Mouse (Mus musculus): ENCODE measurements around the gene Dctn2. TPM values are rescaled to one million over a fixed set of nuclear protein-coding genes. Genes with fewer than 3 reads are reported as not detected.

Gene Dctn2
- 100 to 1,000 TPM; 149 to 168 TPM for total RNA-seq (2021)
- 205 and 234 TPM in 2 replicates for polyA plus RNA-seq (2012; rRNA removed)
- long read RNA-seq, transcript Dctn2-201 (14 exons, 1,784 nt) = major isoform, 96 of 204 reads
- long read RNA-seq, partial matches to known transcripts = 6 of 204 reads
- long read RNA-seq, other reads (novel, unspliced or antisense) = 102 of 204 reads

DNA sequence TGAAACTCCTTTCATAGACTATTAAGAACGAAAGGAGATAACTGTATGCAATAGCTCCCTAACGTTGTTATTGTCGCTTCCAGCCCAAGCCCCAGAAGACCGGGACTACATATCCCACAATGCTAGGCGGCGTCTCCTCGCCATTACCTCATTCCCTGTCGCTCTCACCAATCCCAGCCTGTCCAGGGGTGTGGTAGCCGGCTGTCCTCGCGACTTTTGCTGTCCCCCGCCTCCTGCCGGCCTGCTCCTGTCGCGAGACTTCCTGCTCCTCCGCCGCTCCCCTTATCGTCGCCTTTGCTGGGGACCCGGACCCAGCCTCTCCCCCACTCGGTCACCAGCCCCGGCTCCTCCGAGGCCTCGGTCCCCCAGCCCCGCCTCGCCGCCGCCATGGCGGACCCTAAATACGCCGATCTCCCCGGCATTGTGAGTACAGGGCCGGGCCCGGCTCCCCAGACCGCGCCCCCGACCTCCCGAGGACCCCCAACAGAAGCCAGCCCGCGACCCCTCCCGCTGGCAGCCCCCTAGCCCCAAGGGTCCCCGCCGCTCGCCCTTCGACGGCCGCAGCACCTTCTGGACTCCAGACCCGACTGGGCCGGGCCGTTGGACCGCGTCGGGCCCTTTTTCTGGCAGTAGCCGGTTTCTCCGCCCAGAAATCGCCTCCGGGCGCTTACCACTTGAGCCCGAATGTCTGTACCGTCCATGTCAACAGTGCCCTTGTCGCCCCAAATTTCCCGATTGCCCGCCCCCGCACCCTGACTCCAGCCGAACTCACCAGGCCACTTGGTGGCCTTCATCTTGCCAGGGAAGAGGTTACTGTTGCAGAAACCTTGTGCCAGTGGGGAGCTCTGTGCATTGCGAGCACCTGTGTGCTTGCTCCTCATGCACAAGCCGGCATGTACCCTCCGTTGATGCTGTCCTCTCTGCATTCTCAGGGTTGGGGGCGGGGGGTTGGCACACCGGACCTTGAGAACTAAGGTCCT is at the start of gene Dctn2:
Dctn2 (plus strand) TSS at position 257 of the 980 bp plus-strand sequence.
- DNase-seq = peak; percentile 97

DNA sequence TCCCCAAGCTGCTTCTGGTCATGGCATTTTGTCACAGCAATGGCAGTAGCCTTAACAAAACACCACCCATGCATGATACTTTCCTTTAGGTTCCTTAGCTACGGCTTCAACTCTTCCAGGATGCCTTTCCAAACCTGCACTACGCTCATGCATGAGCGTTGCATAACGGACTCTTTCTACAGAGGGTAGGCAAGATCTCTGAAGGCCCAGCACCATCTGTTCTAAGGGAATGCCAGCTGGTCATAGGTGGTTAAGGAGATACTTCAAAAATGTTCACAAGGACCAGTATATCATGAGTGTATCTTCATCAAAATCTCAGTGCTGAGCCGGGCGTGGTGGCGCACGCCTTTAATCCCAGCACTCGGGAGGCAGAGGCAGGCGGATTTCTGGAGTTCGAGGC is 49.7 kb upstream of the Dctn2 start:
- DNase-seq = no peak

DNA sequence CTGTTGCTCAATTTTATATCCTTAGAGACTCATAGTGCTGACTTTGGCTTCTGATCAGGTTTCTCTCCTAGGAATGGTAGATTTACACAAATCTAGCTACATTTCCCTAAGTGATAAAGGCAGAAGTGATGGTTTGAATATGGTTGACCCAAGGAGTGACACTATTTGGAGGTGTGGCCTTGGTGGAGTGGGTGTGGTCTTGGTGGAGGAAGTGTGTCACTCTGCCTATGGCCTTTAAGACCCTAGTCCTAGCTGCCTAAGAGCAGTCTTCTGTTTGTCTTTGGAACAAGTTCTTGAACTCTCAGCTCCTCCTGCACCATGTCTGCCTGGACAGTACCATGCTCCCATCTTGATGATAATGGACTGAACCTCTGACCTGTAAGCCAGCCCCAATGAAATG is 49.0 kb upstream of the Dctn2 start:
- no peak for DNase-seq

DNA sequence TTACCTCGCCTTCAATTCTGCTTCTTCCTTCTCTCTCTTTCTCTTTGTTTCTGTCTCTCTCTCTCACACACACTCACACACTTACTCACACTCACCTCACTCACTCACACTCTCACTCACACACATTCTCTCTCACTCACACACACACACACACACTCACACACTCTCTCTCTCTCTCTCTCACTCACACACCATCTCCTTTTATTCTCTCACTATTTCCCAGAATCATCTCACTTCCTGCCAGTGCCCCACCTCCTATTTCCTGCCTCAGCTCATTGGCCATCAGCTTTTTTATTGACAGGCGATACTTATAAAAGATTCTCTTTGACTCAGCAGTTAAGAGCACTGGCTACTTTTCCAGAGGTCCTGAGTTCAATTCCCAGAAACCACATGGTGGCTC is 47.8 kb upstream of the Dctn2 start:
- DNase-seq = no peak

GRCm38 (mm10) chr10:127225213-127225612 is 41.0 kb upstream of the Dctn2 start:
- no peak for DNase-seq

- no peak for DNase-seq
Measured at GRCm38 (mm10) chr10:127225732-127226131, 40.4 kb upstream of the Dctn2 start.

DNA sequence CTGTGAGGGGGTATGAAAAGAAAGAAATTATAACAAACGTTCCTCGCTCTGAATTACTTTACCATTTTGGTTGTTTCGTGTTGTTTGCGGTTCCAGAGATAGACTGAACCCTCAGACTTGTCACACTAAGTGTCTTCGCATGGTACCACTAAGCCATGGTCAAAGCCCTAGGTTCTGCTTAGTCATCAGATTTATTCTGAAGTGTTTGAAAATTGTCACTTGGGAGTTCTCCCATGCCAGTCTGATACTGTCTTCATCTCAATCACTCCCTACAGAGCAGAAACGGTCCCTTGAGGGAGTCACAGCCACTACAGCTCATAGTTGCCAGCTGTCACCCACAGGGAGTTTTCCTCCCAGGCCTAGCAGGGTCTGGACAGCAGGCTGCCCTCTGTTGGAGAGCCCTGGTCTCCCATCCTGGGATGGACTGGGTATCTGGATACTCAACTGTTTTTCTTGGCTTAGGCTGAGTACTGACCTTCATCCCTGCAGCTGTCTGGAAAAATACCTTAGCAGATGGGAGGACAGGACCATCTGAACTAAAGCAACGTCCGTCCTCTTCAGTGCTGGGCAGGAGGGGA is 39.8 kb upstream of the Dctn2 start:
- DNase-seq = peak; percentile 63

DNA sequence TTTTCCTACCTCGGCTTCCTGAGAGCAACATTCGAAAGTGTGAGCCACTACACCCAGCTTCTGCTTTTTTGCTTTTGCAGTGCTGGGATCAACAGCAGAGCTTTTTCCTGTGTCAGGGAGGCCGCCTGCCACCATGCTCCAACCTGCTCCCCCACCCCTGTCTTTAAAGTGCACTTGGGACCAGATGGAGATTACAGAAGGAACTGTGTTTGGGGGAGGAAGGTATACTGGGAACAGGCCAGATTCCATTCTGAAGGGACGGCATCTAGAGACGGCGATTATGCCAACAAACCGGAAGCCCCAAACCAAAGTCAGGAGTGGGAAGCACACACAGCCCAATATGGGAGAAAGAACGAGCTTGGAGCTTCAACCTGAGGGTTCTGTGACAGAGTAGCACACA is 39.0 kb upstream of the Dctn2 start:
- no peak for DNase-seq

DNA sequence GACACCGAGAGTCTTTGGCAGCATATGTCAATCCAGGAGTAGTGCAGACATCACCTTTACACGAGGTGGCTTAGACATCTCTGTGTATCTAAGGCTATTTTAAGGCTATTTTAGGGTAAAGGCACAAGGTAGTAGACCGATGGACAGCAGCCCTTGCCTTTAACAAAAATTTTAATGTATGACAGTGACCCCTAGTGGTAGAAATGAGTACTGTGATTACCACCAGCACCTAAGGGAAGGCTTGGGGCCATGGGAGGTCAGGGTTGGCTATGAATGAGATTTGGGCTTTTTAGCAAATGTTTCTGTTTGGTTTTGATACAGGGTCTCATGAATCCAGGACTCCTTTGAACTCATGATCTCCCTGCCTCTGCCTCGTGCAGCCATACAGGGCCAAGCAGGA is 37.3 kb upstream of the Dctn2 start:
- DNase-seq = peak; percentile 28

DNA sequence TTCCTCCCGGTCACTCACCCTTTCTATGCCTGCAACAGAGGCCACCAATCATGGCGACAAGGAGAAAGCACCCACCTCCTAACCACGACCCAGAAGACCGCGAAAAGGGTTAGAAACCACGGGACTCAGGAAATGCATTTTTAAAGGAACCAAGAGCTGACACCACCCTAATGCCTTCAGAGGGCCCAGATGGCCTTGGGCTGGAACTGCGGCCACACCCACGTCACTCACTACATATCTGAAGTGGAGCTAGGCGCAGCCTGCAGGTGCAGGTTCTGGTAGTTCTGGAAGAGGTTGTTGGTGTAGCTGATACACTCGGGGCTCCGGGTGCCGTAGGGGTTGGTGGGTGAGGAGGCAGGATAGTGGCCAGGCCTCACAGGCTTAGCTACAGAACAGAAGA is 35.5 kb upstream of the Dctn2 start:
- no peak for DNase-seq

DNA sequence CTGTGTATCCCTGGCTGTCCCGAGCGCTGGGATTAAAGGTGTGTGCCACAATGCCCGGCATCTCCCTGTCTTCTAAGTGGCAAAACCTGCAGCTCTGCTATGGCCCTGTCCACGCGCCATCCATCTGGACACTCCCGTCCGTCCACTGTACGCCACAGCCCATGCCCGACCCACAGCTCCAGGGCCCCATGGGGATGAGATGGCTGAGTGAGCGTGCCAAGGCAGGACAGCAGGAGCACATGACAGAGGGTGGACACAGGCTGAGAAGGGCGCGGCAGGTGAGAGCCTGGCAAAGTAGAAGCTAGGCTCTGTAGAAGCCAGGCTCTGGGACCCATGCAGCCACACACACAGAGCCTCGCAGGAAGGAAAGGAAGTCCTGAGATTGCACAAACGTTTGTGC is 34.4 kb upstream of the Dctn2 start:
- DNase-seq = no peak

- no peak for DNase-seq
Measured at GRCm38 (mm10) chr10:127233141-127233540, 33.0 kb upstream of the Dctn2 start.

GRCm38 (mm10) chr10:127236541-127236940 is 29.6 kb upstream of the Dctn2 start:
- DNase-seq = no peak

DNA sequence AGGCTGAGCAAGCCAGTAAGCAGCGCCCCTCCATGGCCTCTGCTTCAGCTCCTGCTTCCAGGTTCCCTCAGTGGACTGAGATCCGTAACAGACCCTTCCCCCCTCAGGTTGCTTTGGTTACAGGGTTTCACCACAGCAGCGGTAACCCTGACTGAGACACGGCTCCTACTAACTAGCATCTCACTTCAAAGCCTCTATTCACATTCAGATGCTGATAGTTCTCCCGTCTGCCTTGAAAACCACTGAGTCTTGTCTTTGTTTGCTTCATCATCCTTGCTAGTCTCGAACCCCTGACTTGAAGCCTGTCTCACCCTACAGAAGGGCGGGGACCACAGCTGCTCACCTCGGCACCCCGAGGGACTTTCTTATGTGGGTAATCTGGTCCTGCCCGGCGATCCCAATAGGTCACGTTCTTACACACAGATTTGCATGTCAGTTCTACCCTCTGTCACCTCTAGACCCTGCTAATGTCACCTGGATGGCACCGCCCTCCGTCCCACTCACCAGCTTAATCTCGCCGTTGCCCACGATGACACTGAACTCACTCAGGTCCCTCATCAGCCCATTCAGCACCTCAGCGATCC is 27.8 kb upstream of the Dctn2 start:
- DNase-seq = no peak

DNA sequence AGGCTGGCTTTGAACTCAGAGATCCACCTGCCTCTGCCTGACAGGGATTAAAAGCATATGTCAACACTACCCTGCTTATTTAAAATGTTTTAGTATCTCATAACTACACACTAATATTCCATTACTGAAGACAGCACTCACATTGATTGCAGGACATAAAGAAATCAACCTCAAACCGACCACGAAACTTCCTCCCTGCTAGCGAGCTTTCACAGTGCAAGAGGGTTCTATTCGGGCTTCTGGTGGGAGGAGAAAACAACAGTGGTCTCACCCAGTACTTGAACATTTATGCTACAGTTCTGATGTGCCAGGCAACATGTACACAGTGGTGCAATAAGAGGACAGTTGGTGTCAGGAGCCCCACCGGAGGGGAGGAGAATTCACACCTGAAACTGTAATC is 15.4 kb upstream of the Dctn2 start:
- no peak for DNase-seq

DNA sequence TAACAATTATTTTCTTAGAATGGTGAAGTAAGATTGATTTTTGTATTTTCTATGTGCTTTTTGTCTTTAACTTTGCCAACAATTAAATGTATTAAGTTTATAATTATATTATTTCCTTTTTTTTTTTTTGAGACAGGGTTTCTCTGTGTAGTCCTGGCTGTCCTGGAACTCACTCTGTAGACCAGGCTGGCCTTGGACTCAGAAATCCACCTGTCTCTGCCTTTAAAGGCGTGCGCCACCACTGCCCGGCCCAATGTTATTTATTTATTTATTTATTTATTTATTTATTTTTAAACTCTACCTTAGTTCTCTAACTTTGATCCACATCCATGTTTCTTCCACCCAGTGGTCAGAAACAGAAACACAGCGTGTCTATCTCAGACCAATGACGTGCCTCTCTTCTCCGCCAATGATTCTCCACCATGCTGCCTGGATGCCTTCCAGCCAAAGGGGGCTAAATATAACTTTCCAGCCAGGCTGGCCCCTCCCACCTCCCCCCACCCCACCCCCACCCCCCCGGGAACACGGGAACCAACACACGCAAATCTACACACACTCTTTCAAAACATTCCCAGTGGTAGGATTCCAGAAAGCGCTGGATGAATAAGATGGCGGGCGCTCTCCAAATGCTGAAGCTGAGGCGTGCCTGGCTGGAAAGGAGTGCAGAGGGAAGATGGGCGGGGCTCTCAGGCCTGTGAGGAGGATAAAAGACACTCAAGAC is 10.4 kb upstream of the Dctn2 start:
- DNase-seq = peak; percentile 67

DNA sequence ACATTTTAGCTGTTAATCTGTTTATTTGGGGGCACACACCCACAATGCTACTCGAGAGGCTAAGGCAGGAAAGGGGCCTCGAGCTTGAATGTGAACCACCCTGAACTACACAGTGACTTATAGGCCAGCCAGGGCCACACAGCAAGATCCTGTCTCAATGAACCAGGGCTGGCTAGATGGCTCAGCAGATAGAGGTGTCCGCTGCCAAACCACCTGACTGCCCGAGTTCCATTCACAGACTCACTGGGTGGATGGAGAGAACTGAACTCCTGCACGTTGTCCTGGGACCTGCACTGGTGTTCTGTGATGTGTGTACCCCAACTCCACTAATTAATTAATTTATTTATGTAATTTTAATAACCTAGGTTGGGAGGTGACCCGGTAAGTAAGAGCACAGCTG is 8.4 kb upstream of the Dctn2 start:
- DNase-seq = no peak

DNA sequence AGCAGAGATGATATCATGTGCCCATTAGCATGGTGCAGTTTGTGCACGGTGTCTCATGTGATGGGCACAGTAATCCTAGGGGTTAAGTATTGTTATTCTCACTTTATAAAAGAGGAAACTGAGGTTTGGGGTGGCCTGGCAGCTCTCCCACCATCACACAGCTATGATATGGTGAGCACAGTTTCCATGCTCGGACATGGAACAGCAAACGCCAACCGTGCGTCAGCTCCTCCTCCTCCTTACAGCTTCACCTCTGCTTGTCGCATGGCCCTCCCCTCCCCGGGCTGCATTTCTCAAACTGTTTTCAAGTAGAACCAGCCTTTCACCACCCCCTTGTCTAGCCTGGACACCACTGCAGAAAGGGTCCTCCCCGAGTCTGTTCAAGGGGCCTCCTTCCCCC is 7.7 kb upstream of the Dctn2 start:
- no peak for DNase-seq

DNA sequence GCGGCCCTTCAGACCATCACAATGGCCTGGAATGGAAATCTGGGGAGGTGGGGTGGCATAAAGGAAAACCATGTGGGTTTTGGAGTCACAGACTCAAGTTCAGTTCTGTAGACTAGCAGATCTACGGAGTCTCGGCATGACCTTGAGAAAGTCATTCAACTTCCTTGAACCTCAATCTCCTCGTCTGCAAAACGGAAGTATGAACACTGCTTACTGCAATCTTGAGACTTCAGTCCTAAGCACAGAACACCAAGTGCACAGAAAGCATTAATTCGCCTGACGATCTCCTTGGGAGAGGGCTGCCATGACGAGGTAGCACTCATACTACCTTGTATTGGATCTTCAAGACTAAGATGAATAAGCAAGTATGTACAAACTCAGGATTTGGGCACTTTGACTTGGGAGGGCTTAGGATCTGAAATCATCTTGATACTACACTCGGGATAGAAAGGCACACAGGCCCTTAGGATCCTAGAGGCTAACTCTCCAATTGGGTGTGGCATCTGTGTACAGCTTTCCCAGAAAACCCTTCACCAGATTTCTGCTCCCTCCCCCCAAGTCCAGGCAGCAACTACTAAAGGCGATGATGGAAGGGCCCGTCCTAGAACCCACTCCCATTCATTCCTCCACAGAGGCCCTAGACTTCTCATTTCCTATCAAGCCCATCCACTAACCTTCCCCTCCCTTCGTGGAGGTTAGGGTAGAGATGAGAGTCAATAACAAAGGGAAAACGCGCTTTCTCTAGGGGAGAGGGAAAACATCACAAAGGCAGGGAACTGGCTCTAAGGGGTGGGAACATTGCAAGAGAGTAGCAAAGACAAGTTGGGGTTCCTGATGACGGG is 4.2 kb upstream of the Dctn2 start:
- no peak for DNase-seq

- peak; percentile 48 for DNase-seq
Measured at GRCm38 (mm10) chr10:127262548-127263398, 3.4 kb upstream of the Dctn2 start, which contains the start of gene Kif5a. Kif5a (minus strand) TSS chr10:127263348.

Measured in adrenal gland, adult 2 months (tissue).